Mouse (Mus musculus) fat pad, adult 2 months (tissue): ENCODE measurements around the gene Wipf2.
"Not testable (repeated sequence)": the region's sequence is repeated elsewhere in the genome, so short reads cannot be mapped to it uniquely, and the experiment has no call there.

Experiments
- DNase-seq: peaks from one replicate; pipeline ENCODE4 v3.0.0-alpha.2; 2011; ENCODE audit warnings: low read depth, low spot score; ENCODE audit errors: extremely low read depth

Wipf2 gene

GRCm38 (mm10) chr11:98863028-98863750 is at the start of gene Wipf2:
Wipf2 (plus strand) TSS chr11:98863638.
- DNase-seq: no peak

GRCm38 (mm10) chr11:98816706-98817239 is 46.7 kb upstream of the Wipf2 start:
- no peak for DNase-seq

- no peak for DNase-seq
Measured at GRCm38 (mm10) chr11:98820968-98821367, 42.5 kb upstream of the Wipf2 start.

GRCm38 (mm10) chr11:98826071-98826470 is 37.4 kb upstream of the Wipf2 start:
- DNase-seq: not testable (repeated sequence)

- DNase-seq: no peak
Measured at GRCm38 (mm10) chr11:98827877-98828276, 35.6 kb upstream of the Wipf2 start.

- no peak for DNase-seq
Measured at GRCm38 (mm10) chr11:98829091-98829775, 34.2 kb upstream of the Wipf2 start.

GRCm38 (mm10) chr11:98829875-98830274 is 33.6 kb upstream of the Wipf2 start:
- DNase-seq: no peak

GRCm38 (mm10) chr11:98835296-98835695 is 28.1 kb upstream of the Wipf2 start:
- DNase-seq: no peak

GRCm38 (mm10) chr11:98835725-98836124 is 27.7 kb upstream of the Wipf2 start:
- no peak for DNase-seq

- no peak for DNase-seq
Measured at GRCm38 (mm10) chr11:98836128-98836527, 27.3 kb upstream of the Wipf2 start.

- no peak for DNase-seq
Measured at GRCm38 (mm10) chr11:98836651-98837141, 26.7 kb upstream of the Wipf2 start, which contains the start of gene Rapgefl1. Rapgefl1 (plus strand) TSS chr11:98836785.

- no peak for DNase-seq
Measured at GRCm38 (mm10) chr11:98837231-98837704, 26.2 kb upstream of the Wipf2 start.

GRCm38 (mm10) chr11:98837917-98838316 is 25.5 kb upstream of the Wipf2 start:
- no peak for DNase-seq

GRCm38 (mm10) chr11:98838512-98838911 is 24.9 kb upstream of the Wipf2 start:
- no peak for DNase-seq

- DNase-seq: peak; percentile 86
Measured at GRCm38 (mm10) chr11:98839402-98839801, 24.0 kb upstream of the Wipf2 start.

GRCm38 (mm10) chr11:98839897-98840296 is 23.5 kb upstream of the Wipf2 start:
- no peak for DNase-seq

GRCm38 (mm10) chr11:98846016-98846415 is 17.4 kb upstream of the Wipf2 start:
- no peak for DNase-seq

GRCm38 (mm10) chr11:98846865-98847604 is 16.4 kb upstream of the Wipf2 start:
- no peak for DNase-seq

GRCm38 (mm10) chr11:98849196-98849894 is 14.1 kb upstream of the Wipf2 start:
- DNase-seq: no peak
